Mouse (Mus musculus) G1E (cell line): Measurements from ENCODE around the gene Bmp10.

Experiments
- CTCF ChIP-seq: IDR thresholded peaks from 2 replicates; pipeline ENCODE4 v1.5.1; 2012; ENCODE audit warnings: low read depth, low read length, inconsistent platforms, mixed read lengths
- GATA1 ChIP-seq: IDR thresholded peaks from 2 replicates; pipeline ENCODE4 v1.6.1; 2012; ENCODE audit warnings: borderline replicate concordance, low read length, inconsistent platforms, mixed read lengths
- GATA2 ChIP-seq: IDR thresholded peaks from 2 replicates; pipeline ENCODE4 v1.6.1; 2012; ENCODE audit warnings: low read depth, low read length, inconsistent platforms, borderline replicate concordance
- TAL1 ChIP-seq: conservative IDR thresholded peaks from 2 replicates; pipeline ENCODE4 v1.6.1; 2012; ENCODE audit warnings: low read depth, low read length, inconsistent platforms, mixed read lengths

DNA sequence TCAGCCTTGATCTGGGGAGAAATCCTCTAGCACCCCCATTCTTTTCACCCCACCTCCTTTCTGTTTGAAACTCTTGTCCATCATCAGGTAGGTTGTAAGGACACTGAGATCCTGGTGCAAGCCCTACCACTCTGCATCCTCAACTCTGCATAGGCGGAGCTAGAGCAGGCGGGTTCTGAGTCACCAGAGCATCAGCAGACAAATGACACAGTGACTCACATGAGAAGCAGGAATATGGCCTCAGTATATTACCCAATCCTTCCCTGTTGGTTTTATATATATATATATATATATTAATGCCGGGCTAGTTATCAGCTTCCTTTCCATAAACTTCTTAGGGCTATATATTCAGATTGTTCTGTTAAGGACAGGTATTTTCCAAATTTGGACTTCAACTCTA lies 7.0 kb downstream of the Bmp10 start:
- TF ChIP-seq CTCF (no peak), GATA2 (no peak), GATA1 (no peak), TAL1 (no peak)
